Mouse (Mus musculus) embryo, embryonic 10.5 days (tissue): ENCODE data around the gene Exosc9.
"Not testable (repeated sequence)": the region's sequence is repeated elsewhere in the genome, so short reads cannot be mapped to it uniquely, and the experiment has no call there.

Source experiments
- DNase-seq: peaks from one replicate; pipeline ENCODE4 v3.0.0-alpha.2; 2015; ENCODE audit warnings: low spot score

Exosc9 gene

DNA sequence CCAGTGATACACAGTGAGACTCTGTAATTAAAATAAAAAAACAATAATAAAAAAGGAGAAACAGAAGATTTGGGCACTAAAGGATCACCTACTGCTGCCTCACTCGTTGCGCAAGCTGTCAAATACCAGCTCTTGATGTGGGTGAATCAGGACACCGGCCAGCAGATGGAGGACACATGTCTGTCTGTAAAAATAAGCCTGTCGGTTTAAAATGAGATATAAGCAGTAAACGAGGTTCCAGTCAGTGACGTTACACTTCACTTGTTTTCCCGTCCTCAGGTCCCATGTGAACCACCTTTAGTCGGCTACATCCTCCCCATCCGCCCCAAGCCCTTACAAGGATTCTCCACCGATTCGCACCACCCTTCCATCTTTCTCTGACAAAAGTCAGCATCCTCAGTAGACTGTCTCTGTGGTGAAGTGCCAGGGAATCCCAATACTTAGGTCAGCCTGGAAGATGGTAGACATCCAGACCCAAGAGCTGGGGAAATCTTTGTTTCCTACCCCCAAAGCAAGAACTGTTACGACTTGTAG lies 488 bp upstream of the Exosc9 start:
- DNase-seq = no peak

DNA sequence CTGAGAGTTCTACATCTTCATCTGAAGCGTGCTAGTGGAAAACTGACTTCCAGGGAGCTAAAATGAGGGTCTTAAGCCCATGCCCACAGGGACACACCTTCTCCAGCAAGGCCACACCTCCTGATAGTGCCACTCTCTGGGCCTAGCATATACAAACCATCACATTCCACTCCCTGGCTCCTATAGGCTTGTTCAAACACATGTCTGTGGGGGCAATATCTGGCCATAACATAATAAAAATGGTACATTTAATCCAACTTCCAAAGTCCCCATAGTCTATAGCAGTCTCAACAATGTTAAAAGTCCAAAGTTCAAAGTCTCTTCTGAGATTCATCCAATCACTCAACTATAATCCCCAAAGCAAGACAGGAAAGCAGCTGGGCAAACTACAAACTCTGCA lies 5.2 kb downstream of the Exosc9 start:
- no peak for DNase-seq

DNA sequence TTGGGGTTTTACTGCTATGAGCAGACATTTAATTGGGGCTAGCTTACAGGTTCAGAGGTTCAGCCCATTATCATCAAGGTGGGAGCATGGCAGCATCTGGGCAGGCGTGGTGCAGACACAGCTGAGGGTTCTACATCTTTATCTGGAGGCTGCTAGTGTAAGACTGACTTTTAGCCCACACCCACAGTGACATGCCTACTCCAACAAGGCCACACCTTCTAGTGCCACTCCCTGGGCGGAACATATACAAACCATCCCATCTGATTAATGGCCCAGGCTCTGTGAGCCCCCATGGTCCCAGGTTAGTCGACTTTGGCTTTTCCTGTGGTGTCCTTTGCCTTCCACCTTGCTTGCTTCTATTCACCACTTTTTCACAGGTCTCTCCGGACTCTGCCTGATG lies 7.2 kb downstream of the Exosc9 start:
- DNase-seq = no peak

DNA sequence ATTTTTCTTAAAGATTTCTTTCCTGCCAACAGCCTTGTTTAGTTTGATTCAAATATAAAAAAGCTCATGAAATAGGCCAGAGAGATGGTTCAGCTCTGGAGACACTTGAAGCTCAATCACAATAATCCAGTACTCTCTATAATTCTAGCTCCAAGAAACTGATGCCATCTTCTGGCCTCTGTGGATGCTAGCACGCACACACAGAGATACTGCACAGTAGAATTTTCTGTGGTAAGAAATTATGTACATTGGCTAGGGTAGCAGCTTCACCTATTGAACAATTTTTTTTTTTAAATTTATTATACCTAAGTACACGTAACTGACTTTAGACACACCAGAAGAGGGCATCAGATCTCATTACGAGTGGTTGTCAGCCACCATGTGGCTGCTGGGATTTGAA lies 11.3 kb downstream of the Exosc9 start:
- DNase-seq = no peak

DNA sequence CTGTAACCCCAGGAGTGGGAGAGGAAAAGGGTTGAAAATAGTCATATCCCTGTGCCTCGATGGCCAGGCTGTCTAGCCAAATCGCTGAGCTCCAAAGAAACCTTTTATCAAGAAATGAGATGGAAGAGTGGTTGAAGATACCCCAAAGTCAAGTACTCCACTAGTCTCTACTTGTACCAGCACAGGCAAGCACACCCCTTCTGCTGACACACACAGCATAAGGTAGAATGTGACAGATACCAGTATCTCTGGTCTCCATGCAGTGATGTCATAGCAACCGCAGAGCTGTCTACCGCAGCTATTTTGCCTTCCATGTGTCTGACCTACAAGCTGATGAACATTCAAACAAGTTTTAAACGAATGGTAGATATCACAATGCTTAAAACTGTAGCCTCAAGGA lies 17.4 kb downstream of the Exosc9 start:
- DNase-seq = no peak

DNA sequence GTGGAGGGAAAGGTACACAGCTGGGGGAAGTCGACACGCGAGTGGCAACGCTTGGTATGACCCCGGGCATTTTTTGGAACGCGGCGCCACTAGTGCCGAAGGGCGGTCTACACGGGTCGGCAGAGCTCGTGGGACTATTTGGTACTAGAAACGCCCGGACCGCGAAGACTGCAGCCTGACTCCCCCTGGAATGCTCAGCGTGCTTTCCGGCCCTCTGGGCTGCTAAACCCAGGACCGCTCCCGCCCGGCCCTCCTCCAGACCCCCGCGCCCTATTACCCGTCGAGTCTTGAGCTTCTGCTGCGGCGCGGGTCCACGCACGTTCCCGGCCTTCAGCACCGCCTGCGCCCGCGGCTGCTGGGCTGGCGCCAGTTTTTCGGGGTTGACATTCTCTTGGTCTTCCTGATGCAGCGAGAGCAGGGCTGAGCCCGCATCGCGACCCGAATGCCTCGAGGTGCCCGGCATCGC lies 19.0 kb downstream of the Exosc9 start:
- DNase-seq = peak; percentile 48

DNA sequence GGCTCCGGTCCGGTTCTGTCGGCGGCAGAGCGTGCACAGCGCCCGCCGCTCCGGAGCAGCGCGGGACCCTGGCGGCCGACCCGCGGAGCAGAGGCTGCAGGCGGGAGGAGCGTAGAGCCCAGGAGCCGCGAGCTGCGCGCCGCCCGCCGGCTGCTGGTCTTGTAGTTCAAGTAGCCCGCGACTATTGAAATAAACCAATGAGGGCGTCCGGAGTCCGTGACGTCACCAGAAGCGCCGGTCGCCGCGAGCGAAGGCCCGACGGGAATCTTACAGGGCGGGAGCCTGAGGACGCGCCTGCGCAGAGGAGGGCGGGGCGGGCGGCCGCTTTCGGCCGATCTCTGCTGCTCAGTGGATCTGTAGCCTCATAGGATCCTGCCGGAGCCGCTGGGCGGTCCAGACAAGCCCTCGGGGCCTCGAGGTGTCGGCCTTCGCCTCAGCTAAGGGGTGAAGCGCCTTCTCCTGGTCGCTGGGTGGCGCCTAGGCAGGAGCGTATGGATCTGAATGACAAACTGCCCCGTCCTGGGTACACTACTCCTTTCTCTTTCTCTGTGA lies 19.5 kb downstream of the Exosc9 start, which contains the start of gene Ccna2:
Gene Ccna2, minus strand, starts transcription at position 324 of the 552 bp plus-strand sequence.
- peak; percentile 97 for DNase-seq

GRCm38 (mm10) chr3:36598811-36599210 lies 46.4 kb downstream of the Exosc9 start:
- DNase-seq = no peak

GRCm38 (mm10) chr3:36599773-36600172 lies 47.4 kb downstream of the Exosc9 start:
- DNase-seq = not testable (repeated sequence)

DNA sequence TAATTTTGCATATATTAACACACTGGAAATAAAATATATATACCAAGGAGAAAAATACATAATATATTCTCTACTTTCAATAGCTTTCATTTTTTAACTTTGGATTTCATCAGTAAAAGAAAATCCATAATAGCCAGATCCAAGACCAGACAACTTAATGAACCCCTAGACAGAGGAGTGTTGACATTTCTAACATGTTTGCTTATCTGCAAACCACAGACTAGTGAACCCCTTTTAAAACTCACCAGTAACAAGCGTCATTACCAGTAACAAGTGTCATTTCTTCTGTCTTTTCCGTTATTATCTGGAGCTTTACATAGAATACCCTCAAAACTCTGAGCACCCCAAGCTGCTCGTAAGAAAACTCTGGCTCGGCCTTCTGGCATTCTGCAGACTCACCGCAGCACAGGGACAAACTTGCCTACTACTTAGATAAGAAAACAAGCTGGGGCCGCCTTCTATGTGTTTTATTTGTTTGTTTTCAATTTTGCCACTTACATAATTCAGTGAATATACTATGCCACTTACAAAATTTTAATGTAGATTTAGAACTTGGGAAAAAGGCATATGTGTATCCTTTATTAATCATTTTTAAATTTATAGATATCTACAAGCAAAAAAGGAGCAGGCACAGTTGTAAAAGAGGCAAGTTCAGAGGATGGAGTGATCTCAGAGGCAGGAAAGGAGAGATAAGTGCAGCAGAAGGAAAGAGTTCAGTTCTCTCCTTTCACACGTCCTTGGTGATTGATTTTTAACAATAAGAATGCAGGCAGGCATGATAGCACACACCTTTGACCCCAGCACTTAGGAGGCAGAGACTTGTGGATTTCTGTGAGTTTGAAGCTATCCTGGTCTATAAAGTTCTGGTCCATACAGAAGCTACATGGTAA lies 53.7 kb downstream of the Exosc9 start:
- no peak for DNase-seq

DNA sequence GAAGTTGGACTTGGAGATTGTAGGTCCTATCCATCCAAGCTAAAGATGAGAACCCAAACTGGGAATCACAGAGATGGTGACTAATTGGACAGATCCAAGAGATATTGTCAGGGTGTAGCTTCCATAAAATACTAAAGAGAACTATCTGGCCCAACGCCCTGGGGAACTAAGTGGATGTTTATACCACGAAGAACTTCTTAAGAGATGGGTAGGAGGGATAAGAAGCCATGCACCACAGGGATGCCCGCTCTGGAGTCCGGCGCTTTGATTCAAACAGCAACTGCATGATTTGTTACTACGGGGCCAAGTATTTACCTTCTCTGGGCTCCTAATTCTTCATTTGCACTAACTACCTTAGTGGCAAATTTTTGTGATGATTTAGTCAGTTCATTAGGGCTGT lies 60.3 kb downstream of the Exosc9 start:
- DNase-seq = no peak

GRCm38 (mm10) chr3:36613202-36613907 lies 60.9 kb downstream of the Exosc9 start, which contains the start of gene Bbs7:
TSS of gene Bbs7 (minus strand) at chr3:36613477.
- peak; percentile 100 for DNase-seq

DNA sequence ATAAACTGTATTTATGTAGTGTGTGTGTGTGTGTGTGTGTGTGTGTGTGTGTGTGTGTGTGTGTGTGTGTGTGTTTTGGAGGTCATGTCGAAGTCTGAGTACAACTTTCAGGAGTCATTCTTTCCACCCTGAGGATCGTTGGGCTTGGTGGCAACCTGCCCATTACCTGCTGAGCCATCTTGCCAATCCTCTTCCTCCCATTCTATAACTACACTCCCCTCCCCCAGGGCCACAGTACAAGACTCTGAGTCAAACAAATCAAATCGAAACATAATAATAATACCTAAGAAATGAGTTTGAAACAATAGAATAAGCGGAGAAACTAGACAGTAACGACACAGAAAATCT lies 61.5 kb downstream of the Exosc9 start:
- no peak for DNase-seq
